14 mouse cellular contexts compared by ENCODE assay signal in the genomic region with DNA sequence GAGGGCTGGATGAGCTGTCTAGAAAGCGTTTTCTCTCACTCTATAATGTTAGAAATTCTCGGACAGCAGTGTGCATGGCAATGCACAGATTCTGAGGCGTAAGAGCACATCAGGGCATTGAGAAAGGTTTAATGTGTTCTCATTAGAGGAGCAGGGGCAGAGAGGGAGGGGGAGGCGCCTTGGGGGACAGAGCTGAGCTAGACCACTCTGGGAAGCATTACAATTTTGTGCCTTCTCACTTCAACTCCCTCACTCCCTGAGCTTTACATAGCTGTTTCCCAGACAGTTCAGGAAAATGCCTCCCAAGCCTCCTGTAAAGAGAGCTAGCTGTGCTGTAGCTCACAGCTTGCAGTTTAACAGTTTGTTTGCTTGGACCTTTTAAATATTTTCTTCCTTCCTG.
DNase-seq lines count a peak whose midpoint lies in the region; ATAC-seq and TF ChIP-seq lines count a peak whose summit lies in the region.
"Had no signal": no experiment of that assay in that cellular context is flagged by ENCODE, and none has a peak within 500 bp of the region (broad histone marks: within the 10 kb centered on the region; RNA-seq: fewer than 3 reads in every experiment).

No protein-coding gene starts in this region.

- no peak for TF ChIP-seq CTCF in lung, adult 2 months (IDR thresholded peaks at IDR 0.05; ENCODE audit: insufficient read depth, low read length)

- peaks cover 28% of the 10 kb centered on the region for H3K4me1 ChIP-seq in heart, embryonic 13.5 days
- peaks cover 8% of the 10 kb centered on the region; the same call in 1 of the 2 replicates for H3K4me1 ChIP-seq in hindbrain, embryonic 11.5 days (replicated peaks; ENCODE audit: control insufficient read depth, insufficient read depth, low read length)
- H3K4me1 ChIP-seq in midbrain, embryonic 10.5 days = peaks cover 67% of the 10 kb centered on the region
- no peaks in the 10 kb centered on the region; the same call in 1 of the 2 replicates for H3K4me1 ChIP-seq in stomach, embryonic 16.5 days (ENCODE audit: control insufficient read depth, insufficient read depth, low read length)
- no peaks in the 10 kb centered on the region for H3K4me1 ChIP-seq in lung, adult 2 months (ENCODE audit: control insufficient read depth, insufficient read depth, low read length)

- no peak overlapping the region for H3K9ac ChIP-seq in heart, embryonic 13.5 days
- no peak overlapping the region for H3K9ac ChIP-seq in hindbrain, embryonic 11.5 days (ENCODE audit: low read depth, low read length)
- H3K9ac ChIP-seq in stomach, embryonic 16.5 days (ENCODE audit: low read length) = no peak overlapping the region
- H3K9ac ChIP-seq: embryonic facial prominence, embryonic 12.5 days; lung, embryonic 15.5 days had no signal

- H3K36me3 ChIP-seq in heart, embryonic 13.5 days = no peaks in the 10 kb centered on the region
- H3K36me3 ChIP-seq in hindbrain, embryonic 11.5 days (ENCODE audit: control insufficient read depth, insufficient read depth, low read length) = no peaks in the 10 kb centered on the region
- no peaks in the 10 kb centered on the region for H3K36me3 ChIP-seq in midbrain, embryonic 10.5 days
- H3K36me3 ChIP-seq in stomach, embryonic 16.5 days (ENCODE audit: control insufficient read depth, insufficient read depth, low read length) = no peaks in the 10 kb centered on the region
- H3K36me3 ChIP-seq: embryonic facial prominence, embryonic 12.5 days; G1E; lung, embryonic 15.5 days had no signal

- 0 out of 2 replicates have a peak overlapping the region, but pooled peaks have one; percentile 15 for H3K27ac ChIP-seq in heart, embryonic 13.5 days (replicated peaks)
- peak overlapping the region; percentile 40; the same call in 1 of the 2 replicates for H3K27ac ChIP-seq in hindbrain, embryonic 11.5 days (ENCODE audit: low read depth, low read length)
- peak overlapping the region; percentile 86 for H3K27ac ChIP-seq in midbrain, embryonic 10.5 days (replicated peaks)
- no peak overlapping the region for H3K27ac ChIP-seq in stomach, embryonic 16.5 days (ENCODE audit: low read length)
- H3K27ac ChIP-seq: embryonic facial prominence, embryonic 12.5 days; lung, embryonic 15.5 days had no signal

- no peaks in the 10 kb centered on the region for H3K27me3 ChIP-seq in heart, embryonic 13.5 days (replicated peaks)
- H3K27me3 ChIP-seq in hindbrain, embryonic 11.5 days (ENCODE audit: control insufficient read depth, insufficient read depth, low read length) = no peaks in the 10 kb centered on the region
- no peaks in the 10 kb centered on the region for H3K27me3 ChIP-seq in midbrain, embryonic 10.5 days (ENCODE audit: low read depth, poor library complexity, severe bottlenecking)
- no peaks in the 10 kb centered on the region for H3K27me3 ChIP-seq in stomach, embryonic 16.5 days (ENCODE audit: control insufficient read depth, insufficient read depth, low read length)
- H3K27me3 ChIP-seq: embryonic facial prominence, embryonic 12.5 days; lung, embryonic 15.5 days had no signal

- ATAC-seq in heart, embryonic 13.5 days (ENCODE audit: extremely low read depth, insufficient number of reproducible peaks, low FRiP score, low TSS enrichment) = no peak
- 0 out of 2 replicates have a peak, but pooled peaks have one; percentile 4 for ATAC-seq in hindbrain, embryonic 11.5 days (ENCODE audit: low FRiP score)
- peak; percentile 58; the same call in 1 of the 2 replicates for ATAC-seq in stomach, embryonic 16.5 days (ENCODE audit: insufficient read depth, low FRiP score)

- H3K9me3 ChIP-seq in heart, embryonic 13.5 days = no peaks in the 10 kb centered on the region
- H3K9me3 ChIP-seq in hindbrain, embryonic 11.5 days (ENCODE audit: control insufficient read depth, low read length) = no peaks in the 10 kb centered on the region
- no peaks in the 10 kb centered on the region for H3K9me3 ChIP-seq in midbrain, embryonic 10.5 days (replicated peaks)
- no peaks in the 10 kb centered on the region for H3K9me3 ChIP-seq in stomach, embryonic 16.5 days (replicated peaks; ENCODE audit: control insufficient read depth, low read length)
- H3K9me3 ChIP-seq: embryonic facial prominence, embryonic 12.5 days; G1E; lung, embryonic 15.5 days had no signal

- H3K4me3 ChIP-seq in heart, embryonic 13.5 days = no peak overlapping the region
- no peak overlapping the region for H3K4me3 ChIP-seq in hindbrain, embryonic 11.5 days (ENCODE audit: low read depth, low read length)
- H3K4me3 ChIP-seq in midbrain, embryonic 10.5 days = peak overlapping the region; percentile 26; the same call in 1 of the 2 replicates
- H3K4me3 ChIP-seq in stomach, embryonic 16.5 days (replicated peaks; ENCODE audit: low read length) = no peak overlapping the region
- H3K4me3 ChIP-seq in lung, adult 2 months (replicated peaks; ENCODE audit: extremely low read depth, low read depth, low read length) = no peak overlapping the region
- H3K4me3 ChIP-seq: embryonic facial prominence, embryonic 12.5 days; lung, embryonic 15.5 days had no signal

- no peak for TF ChIP-seq POLR2A in lung, adult 2 months (IDR thresholded peaks at IDR 0.05; ENCODE audit: borderline replicate concordance, extremely low read depth, low read depth, low read length)

- no peak for DNase-seq in heart, adult 8-10 months (ENCODE audit: low spot score)
- DNase-seq in hindbrain, embryonic 11.5 days (ENCODE audit: low spot score) = peak; percentile 41
- DNase-seq in midbrain, embryonic 10.5 days (ENCODE audit: low spot score) = peak; percentile 33
- DNase-seq in lung, postnatal 36 days = no peak
- DNase-seq in lung, postnatal 14 days = no peak
- no peak for DNase-seq in lung, adult 2 months
- DNase-seq: heart, postnatal 4 days; kidney, postnatal 25 days; right cerebral cortex, postnatal 4 days had no signal

- 39% methylated on average over 4 of the region's 4 CpGs for WGBS in heart, embryonic 13.5 days
- 4% methylated on average over 4 of the region's 4 CpGs for WGBS in hindbrain, embryonic 11.5 days
- WGBS in midbrain, embryonic 10.5 days = 18% methylated on average over 4 of the region's 4 CpGs
- WGBS in stomach, embryonic 16.5 days = 37% methylated on average over 4 of the region's 4 CpGs
- WGBS in lung, adult 2 months = 48% methylated on average over 4 of the region's 4 CpGs

- H3K4me2 ChIP-seq in heart, embryonic 13.5 days = no peak overlapping the region
- H3K4me2 ChIP-seq in hindbrain, embryonic 11.5 days (replicated peaks; ENCODE audit: low read depth, low read length) = no peak overlapping the region
- no peak overlapping the region for H3K4me2 ChIP-seq in stomach, embryonic 16.5 days (ENCODE audit: low read depth, low read length)
- H3K4me2 ChIP-seq: embryonic facial prominence, embryonic 12.5 days; lung, embryonic 15.5 days had no signal

Comparison
In these comparisons a context has a peak if more than half of its experiments do, and no peak if none do; other contexts are left out.
1. DNase-seq: peak in hindbrain, embryonic 11.5 days (single experiment) and midbrain, embryonic 10.5 days (single experiment); none in heart, adult 8-10 months (single experiment), lung, postnatal 36 days (single experiment), lung, postnatal 14 days (single experiment) and lung, adult 2 months (single experiment).